Mouse (Mus musculus): ENCODE data around the gene Aox2.

Aox2 gene

GRCm38 (mm10) chr1:58408141-58408540 is 130.0 kb downstream of the Aox2 start:
- no peak for DNase-seq

DNA sequence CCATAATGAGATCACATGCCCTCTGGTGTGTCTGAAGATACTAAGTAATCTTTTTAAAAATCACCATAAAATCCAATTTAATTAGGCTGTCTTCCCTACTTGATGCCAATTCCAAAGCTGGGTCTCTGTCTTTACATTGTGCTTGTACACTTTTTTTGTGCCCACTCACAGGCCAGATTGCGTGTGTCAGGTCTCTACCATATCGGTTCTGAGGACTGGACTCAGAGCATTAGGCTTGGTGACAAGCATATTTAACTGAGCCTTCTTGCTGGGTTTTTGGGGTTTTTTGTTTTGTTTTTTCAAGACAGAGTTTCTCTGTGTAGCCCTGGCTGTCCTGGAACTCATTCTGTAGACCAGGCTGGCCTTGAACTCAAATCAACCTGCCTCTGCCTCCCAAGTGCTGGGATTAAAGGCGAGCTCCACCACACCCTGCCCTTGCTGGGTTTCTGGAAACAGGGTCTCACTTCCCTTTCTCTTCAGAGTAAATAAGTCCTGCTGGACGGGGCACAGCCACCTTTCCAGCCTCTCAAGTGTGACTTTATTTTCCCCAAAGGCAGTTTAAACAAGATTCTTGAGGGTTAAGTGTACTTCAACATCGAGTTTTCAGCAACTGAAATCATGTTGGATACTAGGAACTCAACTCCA is 131.5 kb downstream of the Aox2 start:
- no peak for DNase-seq

- DNase-seq = no peak
These were observed 132.1 kb downstream of the Aox2 start for GRCm38 (mm10) chr1:58410198-58410588.

DNA sequence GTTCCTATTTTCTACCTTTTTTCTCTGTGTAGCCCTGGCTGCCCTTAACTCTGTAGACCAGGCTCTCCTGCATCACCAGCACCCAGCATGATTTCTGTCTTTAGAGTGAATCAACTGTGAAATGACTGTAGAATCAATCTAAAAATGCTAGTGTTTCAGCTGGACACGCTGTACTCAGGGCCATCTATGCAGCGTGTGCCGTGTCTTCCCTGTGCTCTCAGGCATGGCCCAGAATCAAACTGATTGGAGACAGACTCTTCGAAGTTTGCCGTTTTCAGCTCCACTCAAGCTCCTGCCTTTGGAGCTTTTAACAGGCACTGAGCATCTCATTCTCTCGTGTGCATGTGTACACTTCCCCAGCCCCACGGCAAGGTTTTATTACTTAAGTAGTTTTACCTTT is 132.7 kb downstream of the Aox2 start:
- DNase-seq = no peak

DNA sequence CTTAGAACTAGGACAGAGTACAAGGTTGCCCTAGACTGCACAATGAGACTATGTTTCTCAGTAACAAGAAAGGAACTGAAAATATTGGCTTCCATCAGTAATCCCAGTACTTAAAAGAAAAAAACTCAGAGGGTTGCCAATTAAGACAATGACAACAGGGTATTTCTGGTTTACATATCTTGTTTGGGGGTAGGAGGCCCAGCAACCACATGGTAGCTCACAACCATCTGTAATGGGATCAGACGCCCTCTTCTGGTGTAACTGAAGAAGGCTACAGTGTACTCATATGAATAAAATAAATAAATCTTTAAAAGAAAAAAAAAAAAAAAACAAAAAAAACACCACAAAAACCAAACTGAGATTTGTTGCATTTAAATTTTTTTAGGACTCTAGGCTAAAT is 137.3 kb downstream of the Aox2 start:
- DNase-seq = no peak

GRCm38 (mm10) chr1:58416048-58416447 is 137.9 kb downstream of the Aox2 start:
- no peak for DNase-seq

DNA sequence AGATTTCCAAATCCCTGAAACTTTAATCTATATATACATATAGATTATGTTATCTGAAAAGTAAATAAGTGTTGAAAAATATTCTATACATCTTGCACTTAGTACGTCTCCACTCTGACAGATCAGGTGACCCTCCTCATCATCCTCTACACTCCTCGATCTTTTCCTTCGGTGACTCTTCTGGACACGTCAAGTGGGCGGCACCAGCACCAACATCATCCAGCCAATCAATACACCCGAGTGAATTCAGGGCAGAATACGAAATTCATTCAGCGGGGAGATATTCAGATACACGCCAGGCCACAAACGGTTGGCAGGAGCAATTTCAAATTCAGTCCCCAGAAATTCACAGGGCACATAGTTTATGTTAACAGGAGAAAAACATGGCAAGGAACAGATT is 141.9 kb downstream of the Aox2 start:
- DNase-seq = no peak

- peak; percentile 76 to 77 for DNase-seq
These were observed 142.8 kb downstream of the Aox2 start for GRCm38 (mm10) chr1:58420961-58421360.

DNA sequence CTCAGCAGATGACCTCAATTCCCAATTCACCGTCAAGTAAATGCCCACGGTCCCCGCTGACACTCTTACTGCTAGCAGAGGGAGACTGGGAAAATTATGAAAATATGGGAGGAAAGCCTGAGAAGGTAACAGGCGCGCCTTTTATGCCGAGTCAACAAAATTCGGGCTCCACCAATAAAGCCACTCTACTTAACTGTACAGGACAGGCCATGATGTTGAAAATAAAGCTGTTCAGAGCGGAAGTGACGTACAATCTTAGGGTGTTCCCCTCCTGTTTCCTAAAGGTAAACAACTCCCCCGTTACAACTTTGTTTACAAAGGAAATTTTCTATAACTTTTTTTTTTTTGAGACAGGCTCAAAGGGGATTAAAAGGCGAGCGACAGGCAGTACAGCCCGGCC is 144.8 kb downstream of the Aox2 start:
- peak; percentile 35 to 37 for DNase-seq

GRCm38 (mm10) chr1:58423371-58424248 is 145.5 kb downstream of the Aox2 start, which contains the start of gene Clk1:
Gene Clk1, minus strand, starts transcription at chr1:58424066.
- DNase-seq = peak; percentile 99 to 100

GRCm38 (mm10) chr1:58424551-58424950 is 146.4 kb downstream of the Aox2 start:
- DNase-seq = no peak

All from cerebellum, postnatal 14 days (tissue).